Mouse (Mus musculus) spleen, adult 18-20 months (tissue): ENCODE results near the gene Olfr115.

Experiments used
- DNase-seq, 2 experiments: peaks; one replicate each; pipeline ENCODE4 v3.0.0; 2022; ENCODE audit warnings: mixed read lengths in 2 of 2

Olfr115 gene

DNA sequence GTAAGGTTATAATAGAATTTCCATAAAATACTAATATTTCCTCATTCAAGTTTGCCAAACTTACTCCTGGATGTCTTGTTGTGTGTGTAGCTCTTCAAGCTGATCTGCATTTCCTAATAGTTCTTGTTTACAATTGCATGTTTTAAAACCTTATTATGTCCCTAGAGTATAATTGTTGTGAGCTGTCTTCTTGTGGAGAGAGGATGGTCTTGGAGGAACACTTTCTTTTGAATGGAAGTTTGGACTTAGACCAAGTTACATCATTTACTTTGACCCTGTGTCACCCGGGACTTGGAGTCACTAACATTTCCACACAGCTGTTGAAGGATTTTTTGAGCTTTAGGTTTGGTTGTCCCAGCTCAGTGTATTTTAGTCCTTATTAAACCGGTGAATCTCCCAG, at the start of gene Olfr115, which contains the start of gene Olfr116:
Gene Olfr115 (minus strand): TSS at position 101 of the 400 bp plus-strand sequence.
Gene Olfr116 (minus strand): TSS at position 191 of the 400 bp plus-strand sequence.
- no peak for DNase-seq

GRCm38 (mm10) chr17:37666688-37667087, 39.8 kb upstream of the Olfr115 start, which contains the start of gene Olfr118:
Olfr118 (plus strand) TSS chr17:37666988.
- no peak for DNase-seq

DNA sequence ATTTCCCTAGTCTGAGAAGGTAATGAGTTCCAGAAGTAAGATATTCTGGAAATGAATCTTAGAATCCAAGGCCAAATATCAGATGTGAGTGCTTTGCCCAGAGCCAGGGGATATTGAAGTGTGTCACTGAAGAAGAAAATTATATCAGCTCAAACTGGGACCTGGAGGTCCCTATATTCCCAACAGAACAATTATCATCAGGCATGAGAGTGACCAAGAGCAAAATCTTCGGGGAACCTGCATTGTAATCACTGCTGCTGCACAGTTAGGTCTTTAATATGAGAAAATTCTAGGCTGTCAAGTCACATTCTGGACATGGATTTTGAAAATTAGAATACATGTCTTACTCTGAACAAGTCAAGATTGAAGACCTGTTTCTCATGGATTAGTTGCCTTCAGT, 36.8 kb upstream of the Olfr115 start, which contains the start of gene Olfr117:
Gene Olfr117 (minus strand): TSS at position 101 of the 400 bp plus-strand sequence.
- no peak for DNase-seq

DNA sequence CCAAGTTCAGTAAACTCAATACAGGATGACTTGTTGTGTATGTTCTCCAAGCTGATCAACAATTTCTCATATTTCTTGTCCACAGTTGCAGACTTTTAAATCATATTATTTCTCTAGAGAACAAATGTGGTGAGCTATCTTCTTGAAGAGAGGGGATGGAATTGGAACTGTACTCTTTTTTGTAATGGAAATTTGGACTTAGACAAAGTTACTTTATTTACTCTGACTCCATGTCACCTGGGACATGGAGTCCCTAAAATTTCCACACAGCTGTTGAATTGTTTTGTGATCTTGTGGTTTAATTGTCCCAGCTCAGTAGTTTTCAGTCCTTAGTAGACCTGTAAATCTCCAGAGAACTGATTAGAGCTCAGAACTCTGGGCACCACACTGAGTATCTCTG, 34.3 kb downstream of the Olfr115 start, which contains the start of gene Olfr114:
Gene Olfr114 (minus strand): TSS at position 101 of the 400 bp plus-strand sequence.
- no peak for DNase-seq

- no peak for DNase-seq
These were observed 49.3 kb downstream of the Olfr115 start, which contains the start of gene Olfr113 for GRCm38 (mm10) chr17:37577563-37577962. Olfr113 (minus strand) TSS chr17:37577663.

DNA sequence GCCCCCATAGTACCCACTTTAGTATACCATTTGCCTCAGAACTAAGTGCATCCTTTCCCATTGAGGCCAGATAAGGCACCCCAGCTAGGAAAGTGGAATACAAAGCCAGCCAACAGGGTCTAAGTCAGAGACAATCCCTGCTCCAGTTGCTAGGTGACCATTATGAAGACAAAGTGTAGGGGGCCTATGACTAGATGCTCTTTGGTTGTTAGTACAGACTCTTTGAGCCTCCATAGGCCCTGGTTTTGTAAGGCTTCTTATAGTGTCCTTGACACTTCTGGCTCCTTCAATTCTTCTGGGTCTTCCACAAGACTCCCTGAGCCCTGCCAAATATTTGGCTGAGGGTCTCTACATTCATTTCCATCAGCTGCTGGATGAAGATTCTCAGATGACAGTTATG, 57.6 kb downstream of the Olfr115 start, which contains the start of gene Olfr112:
Gene Olfr112 (minus strand): TSS at position 101 of the 400 bp plus-strand sequence.
- DNase-seq = no peak
